Mouse (Mus musculus): ENCODE measurements around the gene Lmcd1.

DNA sequence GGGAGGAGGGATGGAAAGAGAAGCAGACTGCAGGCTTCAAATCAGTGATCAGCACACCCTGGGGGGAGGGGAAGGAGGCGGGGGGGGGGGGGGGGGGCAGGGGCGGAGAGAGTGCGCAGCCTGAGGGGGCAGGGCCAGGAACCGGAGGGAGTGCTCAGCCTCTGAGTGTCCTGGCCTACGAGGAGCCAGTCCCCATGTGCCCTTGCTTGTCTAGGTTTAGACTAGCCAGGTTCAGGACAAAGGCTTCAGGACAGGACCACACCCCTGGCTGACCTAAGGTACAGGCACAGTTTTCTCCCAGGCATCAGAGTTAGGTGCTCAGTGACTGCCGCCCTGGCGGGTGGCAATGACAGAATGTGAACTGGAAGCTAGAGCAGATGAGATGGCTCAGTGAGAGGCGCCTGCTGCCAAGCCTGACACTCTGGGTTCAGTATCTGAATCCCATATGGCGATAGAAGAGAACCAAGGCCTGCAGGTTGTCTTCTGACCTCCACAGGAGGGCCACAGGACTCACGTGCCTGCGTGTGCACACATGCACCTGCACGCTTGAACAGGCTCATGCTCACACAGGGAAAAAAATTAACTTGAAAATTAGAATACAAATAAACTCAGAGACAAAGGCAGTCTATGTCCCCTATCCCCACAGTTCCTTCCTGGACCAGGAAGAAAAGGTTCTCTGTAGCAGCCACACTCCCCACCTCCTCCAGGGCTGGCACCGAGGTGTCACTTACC, 102.3 kb downstream of the Lmcd1 start:
- TF ChIP-seq GATA1 (IDR thresholded peaks at IDR 0.05; ENCODE audit: low read length) (no peak), TAL1 (IDR thresholded peaks at IDR 0.05; ENCODE audit: low read length) (no peak)

Data from erythroblast, embryonic 14.5 days (primary cell).